Mouse (Mus musculus) liver, embryonic 14.5 days (tissue): ENCODE measurements at regions not wholly inside any gene's neighbourhood (a gene's known extent, or its start where the extent isn't known, plus 50 kb on each side); places are given as distances from the start of the nearest gene placed in this dataset.

Experiments
- ATAC-seq: fragments of 200-750 bp; cut with Nextera tagmentation; 2 replicates; pipeline ENCODE4 v1.8.0; 2017; ENCODE audit warnings: moderate number of reproducible peaks, mild to moderate bottlenecking, moderate library complexity; ENCODE audit not compliant: insufficient read depth
- DNase-seq, 3 experiments: peaks; one replicate each; pipeline ENCODE4 v3.0.0-alpha.2; 2012 to 2013; ENCODE audit warnings: low read depth in 3 of 3, low spot score in 3 of 3
- H3K27ac ChIP-seq: fragments of 300-500 bp; sonication (generic); 2 replicates; pipeline ENCODE4 v1.5.1; 2014; ENCODE audit warnings: moderate library complexity, mild to moderate bottlenecking, control low read depth, inconsistent platforms
- H3K27me3 ChIP-seq: fragments of 300-500 bp; sonication (generic); 2 replicates; pipeline ENCODE4 v1.6.1; 2014; ENCODE audit warnings: mild to moderate bottlenecking, low read length, moderate library complexity; ENCODE audit not compliant: control insufficient read depth, insufficient read depth
- H3K36me3 ChIP-seq: fragments of 300-500 bp; sonication (generic); replicated peaks from 2 replicates; pipeline ENCODE4 v1.6.1; 2014; ENCODE audit warnings: low read depth; ENCODE audit not compliant: control insufficient read depth, insufficient read depth
- H3K4me1 ChIP-seq, 2 experiments: fragments of 200-500 bp in 1 of 2; fragments of 300-500 bp in 1 of 2; sonication (generic) in 1 of 2; replicated peaks; 2 replicates each; pipeline ENCODE4 v1.6.1; 2012 to 2014; ENCODE audit warnings: antibody characterized with exemption in 1 of 2, inconsistent platforms in 1 of 2, low read length in 1 of 2; ENCODE audit not compliant: control insufficient read depth in 2 of 2, insufficient read depth in 2 of 2
- H3K4me2 ChIP-seq: fragments of 300-500 bp; sonication (generic); 2 replicates; pipeline ENCODE4 v1.6.1; 2014; ENCODE audit warnings: low read depth, mild to moderate bottlenecking, control low read depth, moderate library complexity
- H3K4me3 ChIP-seq, 2 experiments: fragments of 200-500 bp in 1 of 2; fragments of 300-500 bp in 1 of 2; sonication (generic) in 1 of 2; 2 replicates each; pipeline ENCODE4 v1.5.1; 2012 to 2014; ENCODE audit warnings: low read depth in 2 of 2, low read length in 2 of 2, mild to moderate bottlenecking in 2 of 2, control low read depth in 1 of 2, inconsistent platforms in 1 of 2, moderate library complexity in 1 of 2; ENCODE audit not compliant: insufficient read depth in 1 of 2
- H3K9ac ChIP-seq: fragments of 300-500 bp; sonication (generic); replicated peaks from 2 replicates; pipeline ENCODE4 v1.6.1; 2014; ENCODE audit warnings: mild to moderate bottlenecking, control low read depth, moderate library complexity
- H3K9me3 ChIP-seq: fragments of 300-500 bp; sonication (generic); 2 replicates; pipeline ENCODE4 v1.6.1; 2016; ENCODE audit warnings: low read length, mixed read lengths; ENCODE audit not compliant: control insufficient read depth
- CTCF ChIP-seq: IDR thresholded peaks from 2 replicates; pipeline ENCODE4 v1.5.1; 2016; ENCODE audit warnings: antibody characterized with exemption, low read depth, control low read depth
- EP300 ChIP-seq: IDR thresholded peaks from 2 replicates; pipeline ENCODE4 v1.6.1; 2016; ENCODE audit warnings: antibody characterized with exemption, low read depth
- WGBS: fragments of 180-500 bp; shearing (Covaris S2); extraction: QIAGEN DNeasy Blood & Tissue Kit; methylation state at CpG from one replicate; pipeline ENCODE4 v1.1.7; 2014; ENCODE audit not compliant: insufficient replicate concordance; 5-methylcytosine and 5-hydroxymethylcytosine counted together

GRCm38 (mm10) chr12:27941053-27941452 is 598.7 kb upstream of the Sox11 start:
- Histone ChIP-seq H3K27me3 (no peaks in the 10 kb centered on the region), H3K4me2 (no peak overlapping the region), H3K4me1 (no peaks in the 10 kb centered on the region), H3K9me3 (no peaks in the 10 kb centered on the region), H3K4me3 (no peak overlapping the region), H3K27ac (no peak overlapping the region), H3K9ac (no peak overlapping the region), H3K36me3 (no peaks in the 10 kb centered on the region)
- WGBS, result 64% methylated on average over 1 of the region's 1 CpGs
- TF ChIP-seq CTCF, result no peak
- TF ChIP-seq EP300, result no peak
- no peak for ATAC-seq
- no peak for DNase-seq

DNA sequence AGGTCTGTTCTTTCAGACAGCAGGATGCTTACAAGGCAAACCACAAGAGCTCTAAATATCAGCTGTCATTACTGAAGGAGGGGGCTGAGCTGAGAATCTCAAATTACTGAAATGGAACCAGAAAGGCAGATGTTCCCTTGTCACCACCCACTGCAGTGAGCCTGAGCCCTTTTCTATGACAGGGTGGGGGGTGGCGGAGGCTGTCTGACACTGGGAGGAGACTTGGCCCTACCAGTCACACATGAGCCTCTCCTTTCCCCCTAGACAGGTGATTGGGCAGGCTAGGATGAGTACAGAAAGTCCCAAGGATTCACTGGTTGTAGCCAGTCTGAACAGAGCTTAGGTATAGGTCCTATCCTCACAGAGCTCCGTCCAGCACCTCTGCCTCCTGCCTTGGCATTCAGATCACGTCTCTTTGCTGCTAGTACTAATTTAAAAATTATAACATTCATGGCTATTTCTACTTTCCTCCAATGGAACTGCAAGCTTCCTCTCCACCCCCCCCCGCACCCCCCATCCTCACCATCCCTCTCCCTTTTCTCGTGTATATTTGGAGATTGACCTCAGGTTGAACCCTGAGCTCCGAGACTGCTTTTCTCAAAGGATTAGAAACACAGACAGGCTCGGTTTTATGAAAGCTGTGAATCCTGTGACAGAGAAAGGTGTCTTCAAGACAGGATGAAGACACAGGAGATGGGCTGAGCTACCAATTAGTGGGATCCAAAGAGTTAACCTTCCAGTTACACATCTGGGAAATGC is 590.2 kb upstream of the Sox11 start:
- Histone ChIP-seq H3K4me1 (no peaks in the 10 kb centered on the region), H3K4me3 (no peak overlapping the region), H3K9me3 (no peaks in the 10 kb centered on the region), H3K27me3 (no peaks in the 10 kb centered on the region), H3K27ac (no peak overlapping the region), H3K9ac (no peak overlapping the region), H3K36me3 (no peaks in the 10 kb centered on the region), H3K4me2 (no peak overlapping the region)
- ATAC-seq (no peak), DNase-seq (no peak)
- TF ChIP-seq CTCF (no peak), EP300 (no peak)
- WGBS, result 35% methylated on average over 7 of the region's 7 CpGs

DNA sequence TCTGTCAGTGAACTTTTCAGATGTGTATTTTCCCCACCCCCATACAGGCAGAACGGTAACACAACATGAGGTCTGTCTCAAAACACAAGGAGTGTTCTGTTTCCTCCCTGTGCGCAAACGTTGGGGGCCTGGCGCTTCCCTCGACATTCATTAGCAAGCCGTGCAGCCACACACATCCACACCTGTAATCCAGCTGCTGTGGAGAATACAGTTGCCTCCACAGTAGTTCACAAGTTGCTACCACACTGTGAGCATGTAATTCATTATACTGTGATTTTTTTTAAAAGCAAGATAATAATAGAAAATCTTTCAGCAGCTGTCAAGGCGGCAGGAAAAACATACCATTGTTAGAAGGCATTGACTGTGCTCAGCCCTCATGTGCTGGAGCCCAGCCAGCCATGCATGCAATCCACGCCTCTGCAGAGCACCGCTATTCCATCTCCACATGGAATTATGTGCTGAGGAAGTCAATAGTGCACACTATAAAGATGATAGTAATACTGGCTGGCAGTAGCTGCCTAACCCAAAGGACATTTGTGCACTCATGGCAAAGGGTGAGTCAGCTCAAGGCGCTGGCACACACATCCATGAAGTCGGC is 586.1 kb upstream of the Sox11 start:
- no peak for DNase-seq

GRCm38 (mm10) chr12:27926730-27927129 is 584.4 kb upstream of the Sox11 start:
- Histone ChIP-seq H3K36me3 (no peaks in the 10 kb centered on the region), H3K4me2 (no peak overlapping the region), H3K27me3 (no peaks in the 10 kb centered on the region), H3K4me3 (no peak overlapping the region), H3K4me1 (no peaks in the 10 kb centered on the region), H3K9me3 (no peaks in the 10 kb centered on the region), H3K27ac (no peak overlapping the region), H3K9ac (no peak overlapping the region)
- ATAC-seq (no peak), DNase-seq (no peak)
- WGBS, result 61% methylated on average over 6 of the region's 6 CpGs
- TF ChIP-seq EP300, result no peak
- TF ChIP-seq CTCF, result no peak

More for the DNA sequence above, 586.1 kb upstream of the Sox11 start:
- Histone ChIP-seq H3K36me3 (no peaks in the 10 kb centered on the region), H3K4me2 (no peak overlapping the region), H3K4me1 (no peaks in the 10 kb centered on the region), H3K9ac (no peak overlapping the region), H3K4me3 (no peak overlapping the region), H3K9me3 (no peaks in the 10 kb centered on the region), H3K27me3 (no peaks in the 10 kb centered on the region), H3K27ac (no peak overlapping the region)
- ATAC-seq, result no peak
- TF ChIP-seq CTCF (no peak), EP300 (no peak)
- WGBS, result 59% methylated on average over 11 of the region's 11 CpGs

GRCm38 (mm10) chr12:27920607-27921006 is 578.2 kb upstream of the Sox11 start:
- 33% methylated on average over 1 of the region's 1 CpGs for WGBS
- no peak overlapping the region for H3K27ac ChIP-seq
- no peaks in the 10 kb centered on the region for H3K9me3 ChIP-seq
- H3K4me3 ChIP-seq, result no peak overlapping the region
- no peaks in the 10 kb centered on the region for H3K4me1 ChIP-seq
- DNase-seq, result no peak
- no peak overlapping the region for H3K9ac ChIP-seq
- H3K36me3 ChIP-seq, result no peaks in the 10 kb centered on the region
- TF ChIP-seq CTCF, result no peak
- TF ChIP-seq EP300, result no peak
- no peaks in the 10 kb centered on the region for H3K27me3 ChIP-seq
- H3K4me2 ChIP-seq, result no peak overlapping the region
- no peak for ATAC-seq
